Mouse (Mus musculus): ENCODE measurements around the gene Xirp1. TPM values are rescaled to one million over a fixed set of nuclear protein-coding genes. Genes with fewer than 3 reads are reported as not detected.
A peak's percentile ranks its signal among the peaks of the same experiment; 100 is the strongest.

Xirp1 gene
- polyA plus RNA-seq, 1 experiment = not detected

DNA sequence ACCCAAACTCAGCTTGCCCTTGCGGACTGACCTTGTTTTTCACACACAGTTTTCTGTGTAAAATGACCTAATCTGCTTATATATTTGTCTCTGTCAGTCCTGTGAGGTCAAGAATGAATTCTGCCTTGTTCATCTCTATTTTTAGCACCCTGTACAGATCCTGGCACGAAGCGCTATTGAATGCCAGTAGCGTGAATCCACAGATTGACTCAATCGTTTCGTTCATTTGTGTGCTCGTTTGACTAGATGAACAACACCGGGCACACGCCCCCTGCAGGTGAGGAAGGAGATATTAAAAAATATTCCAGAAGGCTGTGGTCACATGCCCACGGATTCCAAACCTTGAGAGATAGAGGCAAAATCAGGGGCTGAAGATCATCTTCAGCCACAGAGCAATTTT is 11.9 kb downstream of the Xirp1 start:
- Histone ChIP-seq H3K4me1 (ENCODE audit: control insufficient read depth, insufficient read depth, insufficient read length, low read length) (peaks cover 3% of the 10 kb centered on the region; the same call in 1 of the 2 replicates), H3K27ac (ENCODE audit: insufficient read depth, low read depth, low read length) (no peak overlapping the region), H3K27me3 (ENCODE audit: control insufficient read depth, insufficient read depth, low read length) (no peaks in the 10 kb centered on the region), H3K4me3 (ENCODE audit: low read depth, low read length) (peak overlapping the region; percentile 50), H3K36me3 (ENCODE audit: control insufficient read depth, insufficient read depth, low read length) (no peaks in the 10 kb centered on the region)
- TF ChIP-seq CTCF (IDR thresholded peaks at IDR 0.05; ENCODE audit: extremely low read depth, insufficient read length, insufficient replicate concordance, low read depth, low read length) = peak; percentile 66; the same call in 1 of the 2 replicates
- TF ChIP-seq POLR2A (IDR thresholded peaks at IDR 0.05; ENCODE audit: low read depth, low read length) = no peak
- WGBS = under 1% methylated on average over 10 of the region's 10 CpGs

DNA sequence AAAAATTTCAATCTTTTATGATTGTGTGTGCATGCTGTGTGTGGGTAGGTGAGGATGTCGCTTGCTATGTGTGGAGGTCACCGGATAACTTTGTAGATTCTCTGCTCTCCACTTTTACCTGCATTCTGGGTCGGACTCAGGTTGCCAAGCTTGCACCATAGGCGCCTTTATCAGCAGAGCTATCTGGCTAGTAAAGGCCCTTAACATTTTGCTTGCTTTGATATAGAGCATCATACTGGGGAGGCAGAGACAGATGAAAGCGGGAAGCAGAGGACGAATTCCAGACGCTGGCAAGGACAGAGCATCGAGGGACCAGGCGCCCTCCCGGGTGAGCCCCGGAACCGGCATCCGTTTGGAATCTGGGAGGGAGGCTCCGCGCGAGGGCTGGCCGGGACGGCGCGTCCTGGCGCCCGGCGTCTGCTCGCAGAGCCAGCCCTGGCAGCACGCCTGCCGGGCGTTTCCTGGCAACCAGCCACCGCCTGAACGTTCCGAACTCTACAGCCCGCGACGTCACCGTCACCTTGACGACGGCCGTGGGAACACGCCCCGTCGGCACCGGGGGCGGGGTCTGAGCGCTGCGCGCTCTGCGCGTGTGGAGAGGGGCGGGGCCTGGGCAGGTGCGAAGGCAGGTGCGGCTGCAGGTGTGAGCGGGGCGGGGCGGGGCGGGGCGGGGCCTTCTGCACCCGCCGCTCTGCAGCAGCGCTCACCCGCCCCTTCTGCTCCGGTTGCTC is 12.5 kb downstream of the Xirp1 start:
- TF ChIP-seq POLR2A (IDR thresholded peaks at IDR 0.05; ENCODE audit: low read depth, low read length) (no peak), CTCF (IDR thresholded peaks at IDR 0.05; ENCODE audit: extremely low read depth, insufficient read length, insufficient replicate concordance, low read depth, low read length) (no peak)
- H3K27ac ChIP-seq (ENCODE audit: insufficient read depth, low read depth, low read length) = peak overlapping the region; percentile 64
- peaks cover 3% of the 10 kb centered on the region; the same call in 1 of the 2 replicates for H3K4me1 ChIP-seq (ENCODE audit: control insufficient read depth, insufficient read depth, insufficient read length, low read length)
- H3K4me3 ChIP-seq (ENCODE audit: low read depth, low read length) = peak overlapping the region; percentile 50
- 2% methylated on average over 57 of the region's 60 CpGs for WGBS
- no peaks in the 10 kb centered on the region for H3K27me3 ChIP-seq (ENCODE audit: control insufficient read depth, insufficient read depth, low read length)
- H3K36me3 ChIP-seq (ENCODE audit: control insufficient read depth, insufficient read depth, low read length) = no peaks in the 10 kb centered on the region

DNA sequence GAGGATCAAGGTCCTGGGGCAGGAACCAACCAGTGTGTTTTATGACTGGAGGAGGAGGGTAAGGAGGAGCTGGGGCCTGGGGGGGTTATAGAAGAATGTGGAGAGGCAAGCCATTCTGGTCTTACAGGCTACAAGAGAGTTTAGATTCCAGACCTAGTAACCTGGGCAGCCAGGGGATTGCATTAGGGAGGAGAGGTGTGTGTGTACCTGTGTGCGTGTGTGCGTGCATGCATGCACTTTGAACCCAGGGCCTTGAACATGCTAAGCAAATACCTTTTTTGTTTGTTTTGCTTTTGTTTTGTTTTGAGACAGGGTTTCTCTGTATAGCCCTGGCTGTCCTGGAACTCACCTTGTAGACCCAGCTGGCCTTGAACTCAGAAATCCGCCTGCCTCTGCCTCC is 13.5 kb downstream of the Xirp1 start:
- no peak for TF ChIP-seq POLR2A (IDR thresholded peaks at IDR 0.05; ENCODE audit: low read depth, low read length)
- TF ChIP-seq CTCF (IDR thresholded peaks at IDR 0.05; ENCODE audit: extremely low read depth, insufficient read length, insufficient replicate concordance, low read depth, low read length) = no peak
- Histone ChIP-seq H3K36me3 (ENCODE audit: control insufficient read depth, insufficient read depth, low read length) (no peaks in the 10 kb centered on the region), H3K4me3 (ENCODE audit: low read depth, low read length) (no peak overlapping the region), H3K27me3 (ENCODE audit: control insufficient read depth, insufficient read depth, low read length) (no peaks in the 10 kb centered on the region), H3K4me1 (ENCODE audit: control insufficient read depth, insufficient read depth, insufficient read length, low read length) (peaks cover 3% of the 10 kb centered on the region; the same call in 1 of the 2 replicates), H3K27ac (ENCODE audit: insufficient read depth, low read depth, low read length) (no peak overlapping the region)
- 89% methylated on average over 3 of the region's 3 CpGs for WGBS

DNA sequence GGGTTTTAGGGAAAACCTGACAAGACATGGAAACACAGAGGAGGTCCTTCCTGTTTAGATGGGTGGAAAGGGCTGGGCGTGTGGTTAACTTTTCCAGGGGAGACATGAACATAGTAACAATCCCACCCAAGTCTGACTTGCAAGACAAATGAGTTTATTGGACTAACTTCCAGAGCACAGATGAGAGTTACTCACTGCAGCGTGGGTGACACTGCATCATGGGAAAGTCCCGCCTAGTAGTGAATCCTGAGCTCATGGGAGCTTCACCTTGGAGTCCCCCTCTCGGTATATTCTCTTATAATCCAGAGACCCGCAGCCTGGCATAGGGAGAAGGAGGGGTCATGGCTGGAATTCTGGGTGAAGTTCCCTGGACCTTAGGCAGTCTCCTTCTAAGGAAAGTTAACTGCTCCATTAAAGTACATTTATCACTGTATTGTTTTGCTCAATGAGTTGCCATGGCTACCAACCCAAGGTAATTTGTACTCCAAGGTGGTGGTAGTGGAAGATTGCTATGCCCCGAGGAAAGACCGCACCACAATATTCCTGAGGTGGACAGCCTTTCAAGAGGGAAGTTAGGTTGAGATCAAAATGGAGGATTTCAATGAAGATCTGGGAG is 14.1 kb downstream of the Xirp1 start:
- WGBS = 72% methylated on average over 7 of the region's 7 CpGs

DNA sequence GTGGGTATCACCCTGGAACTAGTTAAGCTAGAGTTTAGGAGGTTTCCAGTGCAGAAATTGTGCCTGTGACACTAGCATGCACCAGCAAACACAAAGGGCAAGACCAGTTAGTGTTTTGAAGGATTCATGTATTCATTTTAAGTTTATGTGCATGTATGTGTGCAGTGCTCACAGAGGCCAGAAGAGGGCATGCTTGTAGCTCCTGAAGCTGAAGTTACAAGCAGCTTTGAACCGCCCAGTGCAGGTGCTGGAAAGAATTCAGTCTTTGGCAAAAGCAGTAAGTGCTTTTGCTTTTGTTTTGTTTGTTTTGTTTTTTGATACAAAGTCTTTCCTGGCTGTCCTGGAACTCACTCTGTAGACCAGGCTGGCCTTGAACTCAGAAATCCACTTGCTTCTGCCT is 15.6 kb downstream of the Xirp1 start:
- no peak for TF ChIP-seq POLR2A (IDR thresholded peaks at IDR 0.05; ENCODE audit: low read depth, low read length)
- no peak for TF ChIP-seq CTCF (IDR thresholded peaks at IDR 0.05; ENCODE audit: extremely low read depth, insufficient read length, insufficient replicate concordance, low read depth, low read length)
- Histone ChIP-seq H3K27ac (ENCODE audit: insufficient read depth, low read depth, low read length) (no peak overlapping the region), H3K4me1 (ENCODE audit: control insufficient read depth, insufficient read depth, insufficient read length, low read length) (peaks cover 3% of the 10 kb centered on the region; the same call in 1 of the 2 replicates), H3K36me3 (ENCODE audit: control insufficient read depth, insufficient read depth, low read length) (no peaks in the 10 kb centered on the region), H3K4me3 (ENCODE audit: low read depth, low read length) (no peak overlapping the region), H3K27me3 (ENCODE audit: control insufficient read depth, insufficient read depth, low read length) (no peaks in the 10 kb centered on the region)
- 100% methylated on average over 1 of the region's 1 CpGs for WGBS

More for the DNA sequence above, 14.1 kb downstream of the Xirp1 start:
- Histone ChIP-seq H3K4me1 (ENCODE audit: control insufficient read depth, insufficient read depth, insufficient read length, low read length) (peaks cover 3% of the 10 kb centered on the region; the same call in 1 of the 2 replicates), H3K27ac (ENCODE audit: insufficient read depth, low read depth, low read length) (no peak overlapping the region), H3K27me3 (ENCODE audit: control insufficient read depth, insufficient read depth, low read length) (no peaks in the 10 kb centered on the region), H3K36me3 (ENCODE audit: control insufficient read depth, insufficient read depth, low read length) (no peaks in the 10 kb centered on the region), H3K4me3 (ENCODE audit: low read depth, low read length) (no peak overlapping the region)
- no peak for TF ChIP-seq POLR2A (IDR thresholded peaks at IDR 0.05; ENCODE audit: low read depth, low read length)
- TF ChIP-seq CTCF (IDR thresholded peaks at IDR 0.05; ENCODE audit: extremely low read depth, insufficient read length, insufficient replicate concordance, low read depth, low read length) = no peak

DNA sequence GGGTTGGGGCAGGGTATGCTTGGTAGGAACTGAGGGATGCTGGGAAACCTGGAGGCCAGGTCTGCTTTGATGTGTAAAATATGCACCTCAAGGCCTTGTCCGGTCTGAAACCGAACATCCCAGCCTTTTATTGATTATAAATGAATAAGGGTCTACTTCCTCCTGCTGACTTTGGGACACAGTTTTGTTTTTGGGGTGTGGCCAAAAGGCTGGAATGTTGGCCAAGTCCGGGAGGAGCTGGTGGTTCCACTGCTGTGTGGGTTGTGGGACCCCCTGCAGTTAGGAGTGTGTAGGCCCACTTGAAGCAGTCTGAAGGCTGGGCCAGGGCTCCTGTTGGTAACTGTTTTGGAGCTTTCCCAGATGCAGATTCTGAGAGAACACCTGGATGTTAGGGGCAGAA is 17.5 kb downstream of the Xirp1 start:
- H3K4me1 ChIP-seq (ENCODE audit: control insufficient read depth, insufficient read depth, insufficient read length, low read length) = peaks cover 6% of the 10 kb centered on the region; the same call in 1 of the 2 replicates
- H3K4me3 ChIP-seq (ENCODE audit: low read depth, low read length) = no peak overlapping the region
- no peaks in the 10 kb centered on the region for H3K36me3 ChIP-seq (ENCODE audit: control insufficient read depth, insufficient read depth, low read length)
- no peak overlapping the region for H3K27ac ChIP-seq (ENCODE audit: insufficient read depth, low read depth, low read length)
- WGBS = 29% methylated on average over 3 of the region's 3 CpGs
- TF ChIP-seq POLR2A (IDR thresholded peaks at IDR 0.05; ENCODE audit: low read depth, low read length) (no peak), CTCF (IDR thresholded peaks at IDR 0.05; ENCODE audit: extremely low read depth, insufficient read length, insufficient replicate concordance, low read depth, low read length) (no peak)
- no peaks in the 10 kb centered on the region for H3K27me3 ChIP-seq (ENCODE audit: control insufficient read depth, insufficient read depth, low read length)

DNA sequence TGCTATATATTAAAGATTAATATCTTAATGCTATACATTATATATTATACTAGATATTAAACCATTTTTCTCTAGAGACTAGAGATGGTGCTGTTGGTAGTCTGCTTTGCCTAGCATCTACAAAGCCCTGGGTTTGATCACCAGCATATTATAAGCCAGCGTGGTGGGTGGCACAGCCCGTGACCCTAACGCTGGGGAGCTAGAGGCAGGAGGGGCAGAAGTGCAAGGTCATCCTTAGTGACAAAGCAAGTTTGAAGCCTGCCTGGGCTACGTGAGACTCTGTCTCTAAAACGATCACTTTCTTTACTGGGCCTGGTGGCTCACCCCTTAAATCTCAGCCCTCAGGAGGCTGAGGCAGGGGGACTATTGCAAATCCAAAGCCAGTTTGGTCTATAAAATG is 20.5 kb downstream of the Xirp1 start:
- no peaks in the 10 kb centered on the region for H3K36me3 ChIP-seq (ENCODE audit: control insufficient read depth, insufficient read depth, low read length)
- H3K27me3 ChIP-seq (ENCODE audit: control insufficient read depth, insufficient read depth, low read length) = no peaks in the 10 kb centered on the region
- H3K4me1 ChIP-seq (ENCODE audit: control insufficient read depth, insufficient read depth, insufficient read length, low read length) = peaks cover 3% of the 10 kb centered on the region; the same call in 1 of the 2 replicates
- no peak overlapping the region for H3K27ac ChIP-seq (ENCODE audit: insufficient read depth, low read depth, low read length)
- TF ChIP-seq POLR2A (IDR thresholded peaks at IDR 0.05; ENCODE audit: low read depth, low read length) (no peak), CTCF (IDR thresholded peaks at IDR 0.05; ENCODE audit: extremely low read depth, insufficient read length, insufficient replicate concordance, low read depth, low read length) (no peak)
- H3K4me3 ChIP-seq (ENCODE audit: low read depth, low read length) = no peak overlapping the region
- 85% methylated on average over 5 of the region's 5 CpGs for WGBS
